Mouse (Mus musculus) kidney, adult 2 months (tissue): ENCODE measurements around the gene Gm10160.

Experiments used
- CTCF ChIP-seq: fragments of 200-500 bp; conservative IDR thresholded peaks from 2 replicates; pipeline ENCODE4 v1.5.1; 2011; ENCODE audit warnings: low read depth, mild to moderate bottlenecking, control low read depth, low read length, moderate library complexity, mixed read lengths; ENCODE audit not compliant: insufficient read depth, insufficient read length
- POLR2A ChIP-seq: fragments of 200-500 bp; IDR thresholded peaks from one replicate; pipeline ENCODE4 v1.6.1; 2011; ENCODE audit warnings: low read depth, low read length, control low read depth

GRCm38 (mm10) chr7:81899361-81899760, 43.8 kb upstream of the Gm10160 start:
- no peak for TF ChIP-seq CTCF
- TF ChIP-seq POLR2A, result no peak
